Mouse (Mus musculus) natural killer cell, adult 2 months (primary cell): ENCODE measurements around the gene Kif22.
"Not testable (repeated sequence)": the region's sequence is repeated elsewhere in the genome, so short reads cannot be mapped to it uniquely, and the experiment has no call there.

Source experiments
- DNase-seq, 2 experiments: peaks; one replicate each; pipeline ENCODE4 v3.0.0; 2022; ENCODE audit warnings: low spot score in 2 of 2

Gene Kif22

GRCm38 (mm10) chr7:127041851-127042672 is at the start of gene Kif22:
Kif22 (minus strand) TSS chr7:127042471.
- peak; percentile 83 for DNase-seq

GRCm38 (mm10) chr7:127091114-127091896 is 49.0 kb upstream of the Kif22 start, which contains the start of gene AI467606:
AI467606 (plus strand) TSS chr7:127091359.
- DNase-seq = peak; percentile 98 to 99

- DNase-seq = peak in 1 of 2 experiments; percentile 45
Observed at GRCm38 (mm10) chr7:127090154-127091113, 48.2 kb upstream of the Kif22 start.

- DNase-seq = peak; percentile 51 to 65
Observed at GRCm38 (mm10) chr7:127088901-127089845, 46.9 kb upstream of the Kif22 start.

GRCm38 (mm10) chr7:127088083-127088482 is 45.8 kb upstream of the Kif22 start:
- no peak for DNase-seq

- DNase-seq = not testable (repeated sequence)
Observed at GRCm38 (mm10) chr7:127087278-127088010, 45.2 kb upstream of the Kif22 start, which contains the start of gene Zg16. Zg16 (minus strand) TSS chr7:127087328.

- not testable (repeated sequence) for DNase-seq
Observed at GRCm38 (mm10) chr7:127085751-127086150, 43.5 kb upstream of the Kif22 start.

- no peak for DNase-seq
Observed at GRCm38 (mm10) chr7:127084794-127085193, 42.5 kb upstream of the Kif22 start.

- DNase-seq = no peak
Observed at GRCm38 (mm10) chr7:127083689-127084088, 41.4 kb upstream of the Kif22 start.

- DNase-seq = no peak
Observed at GRCm38 (mm10) chr7:127082995-127083394, 40.7 kb upstream of the Kif22 start.

GRCm38 (mm10) chr7:127082271-127082670 is 40.0 kb upstream of the Kif22 start:
- no peak for DNase-seq

GRCm38 (mm10) chr7:127080045-127080444 is 37.8 kb upstream of the Kif22 start:
- DNase-seq = no peak

GRCm38 (mm10) chr7:127077692-127078091 is 35.4 kb upstream of the Kif22 start:
- peak in 1 of 2 experiments; percentile 19 for DNase-seq

GRCm38 (mm10) chr7:127076188-127076587 is 33.9 kb upstream of the Kif22 start:
- no peak for DNase-seq

GRCm38 (mm10) chr7:127073221-127073620 is 30.9 kb upstream of the Kif22 start:
- DNase-seq = no peak

- no peak for DNase-seq
Observed at GRCm38 (mm10) chr7:127070871-127071413, 28.7 kb upstream of the Kif22 start.

- no peak for DNase-seq
Observed at GRCm38 (mm10) chr7:127066317-127066716, 24.0 kb upstream of the Kif22 start.

GRCm38 (mm10) chr7:127065538-127065937 is 23.3 kb upstream of the Kif22 start:
- DNase-seq = no peak

GRCm38 (mm10) chr7:127055026-127055585 is 12.8 kb upstream of the Kif22 start:
- no peak for DNase-seq
